Mouse (Mus musculus) embryonic stem cell, embryonic (primary cell): ENCODE data around the gene Dmtf1.

ENCODE experiments used
- CTCF ChIA-PET, 4 experiments: fragments of 300-600 bp in 2 of 4; fragments of 350-600 bp in 2 of 4; sonication (Branson Sonifier 250); formaldehyde crosslinking; loops; one replicate each; lab custom pipeline; 2022; ENCODE audit warnings: inconsistent platforms in 2 of 4; lab: Charles Lee
- POLR2A ChIA-PET, 4 experiments: fragments of 300-600 bp in 2 of 4; fragments of 350-600 bp in 2 of 4; sonication (Branson Sonifier 250); formaldehyde crosslinking; loops; one replicate each; lab custom pipeline; 2022; ENCODE audit warnings: antibody characterized with exemption in 4 of 4, inconsistent platforms in 1 of 4; lab: Charles Lee

Gene Dmtf1

DNA sequence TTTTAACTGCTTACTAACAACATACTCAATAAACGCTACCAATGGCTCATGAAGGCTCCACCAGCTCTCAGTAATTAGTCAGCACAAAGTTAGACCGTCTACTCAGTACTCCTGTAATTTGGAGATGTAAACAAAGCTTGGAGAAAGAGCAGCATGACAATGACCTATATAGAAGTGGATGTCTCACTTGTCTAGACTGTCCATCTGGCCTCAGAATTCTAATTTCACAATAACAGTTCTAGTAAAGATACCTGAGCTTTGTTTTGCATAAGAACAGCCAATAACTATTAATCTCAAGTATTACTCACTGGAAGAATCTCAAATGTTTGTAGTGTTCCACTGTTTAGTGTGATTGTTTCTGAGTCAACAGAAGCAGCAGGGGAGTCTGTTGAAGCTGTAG, 37.4 kb downstream of the Dmtf1 start:
- ChIA-PET CTCF (interaction anchor here in 3 of 4 experiments (1.1 to 1.4 kb wide), 3 partner anchors 12 to 13 kb away, joined by 3 to 4 read pairs (median 4); no protein-coding TSS in a partner anchor), POLR2A (interaction anchor here in 2 of 4 experiments (0.9 to 1.8 kb wide), 8 partner anchors 9 to 24 kb away, joined by 3 to 9 read pairs (median 3); partner anchors contain the start of gene Tmem243 (in 1 of the 2))

- POLR2A ChIA-PET: interaction anchor here in 3 of 4 experiments (0.7 to 2.0 kb wide), 6 partner anchors 9 to 49 kb away, joined by 3 to 6 read pairs (median 4); partner anchors contain the start of gene Tmem243 (in 2 of the 3)
Observed at GRCm38 (mm10) chr5:9114162-9114561, 47.4 kb downstream of the Dmtf1 start.

DNA sequence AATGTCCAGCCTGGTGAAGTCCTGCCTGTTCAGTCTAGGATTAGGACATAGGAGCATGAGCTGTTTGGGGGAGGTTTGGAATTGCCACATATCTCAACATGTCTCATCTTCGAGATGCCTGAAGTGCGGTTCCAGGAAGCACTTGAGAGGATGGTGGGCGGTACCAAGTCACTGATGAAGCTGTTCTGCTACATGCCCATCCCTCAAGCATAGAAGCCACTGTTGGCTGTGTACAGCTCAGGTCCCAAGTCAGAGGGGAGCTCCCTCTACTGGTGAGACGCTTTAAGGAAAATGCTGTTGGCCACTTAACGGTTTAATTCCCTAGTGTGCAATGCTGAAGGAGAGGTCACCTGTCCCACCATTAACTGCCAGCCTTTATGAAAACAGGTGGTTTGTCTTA, 49.8 kb downstream of the Dmtf1 start:
- ChIA-PET POLR2A (interaction anchor here in 3 of 4 experiments (0.7 to 2.8 kb wide), 13 partner anchors 9 to 172 kb away, joined by 3 to 20 read pairs (median 6); partner anchors contain the start of genes Tmem243 (in 3 of the 3) and Dmtf1 (in 1 of the 3)), CTCF (interaction anchor here (0.5 to 1.7 kb wide), 28 partner anchors 8 to 624 kb away, joined by 3 to 21 read pairs (median 3); partner anchors contain the start of genes Tmem243 (in 3 of the 4) and Abcb4 (in 1 of the 4))

More at GRCm38 (mm10) chr5:9114162-9114561, 47.4 kb downstream of the Dmtf1 start:
- CTCF ChIA-PET: interaction anchor here in 1 of 4 experiments (1.1 kb wide), 1 partner anchor 14 kb away, joined by 3 read pairs; the partner anchor contains the start of gene Tmem243

DNA sequence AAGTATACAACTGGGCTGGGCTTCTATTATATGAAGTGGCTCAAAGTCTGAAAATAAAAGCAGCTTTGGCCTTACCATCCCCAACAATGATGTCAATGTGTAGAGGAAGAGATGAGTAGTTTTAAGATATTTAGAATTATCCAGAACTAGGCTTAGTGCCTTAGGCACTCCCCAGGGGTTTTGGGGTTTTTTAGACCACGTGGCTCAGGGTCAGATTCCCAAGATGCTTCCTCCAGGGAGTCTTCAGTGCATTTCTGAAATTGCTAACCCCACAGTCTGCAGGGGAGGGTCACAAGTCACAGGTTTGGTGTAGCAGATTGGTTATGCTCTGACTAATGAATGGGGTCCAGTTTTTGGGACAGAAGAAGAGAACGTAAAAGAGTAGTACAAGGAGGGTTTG, 50.3 kb downstream of the Dmtf1 start:
- ChIA-PET POLR2A (interaction anchor here in 3 of 4 experiments (0.7 to 2.8 kb wide), 11 partner anchors 8 to 171 kb away, joined by 3 to 20 read pairs (median 6); partner anchors contain the start of genes Tmem243 (in 3 of the 3) and Dmtf1 (in 1 of the 3)), CTCF (interaction anchor here (0.5 to 1.7 kb wide), 26 partner anchors 8 to 623 kb away, joined by 3 to 21 read pairs (median 3); partner anchors contain the start of genes Tmem243 (in 3 of the 4) and Abcb4 (in 1 of the 4))

GRCm38 (mm10) chr5:9109582-9109981, 52.0 kb downstream of the Dmtf1 start:
- CTCF ChIA-PET: no interaction called here
- POLR2A ChIA-PET: interaction anchor here in 1 of 4 experiments (1.2 kb wide), 1 partner anchor 9 kb away, joined by 3 read pairs; the partner anchor contains the start of gene Tmem243

- ChIA-PET POLR2A (interaction anchor here in 1 of 4 experiments (0.5 to 1.2 kb wide), 2 partner anchors 8 to 135 kb away, joined by 3 read pairs; partner anchors contain the start of gene Tmem243), CTCF (interaction anchor here in 1 of 4 experiments (0.7 kb wide), 1 partner anchor 8 kb away, joined by 3 read pairs; the partner anchor contains the start of gene Tmem243)
Observed at GRCm38 (mm10) chr5:9108490-9108889, 53.1 kb downstream of the Dmtf1 start.

- ChIA-PET POLR2A (interaction anchor here in 1 of 4 experiments (1.1 kb wide), 1 partner anchor 173 kb away, joined by 3 read pairs; no protein-coding TSS in a partner anchor), CTCF (no interaction called here)
Observed at GRCm38 (mm10) chr5:9107296-9108089, 54.1 kb downstream of the Dmtf1 start.

GRCm38 (mm10) chr5:9106806-9107205, 54.8 kb downstream of the Dmtf1 start:
- CTCF ChIA-PET: interaction anchor here in 1 of 4 experiments (0.6 kb wide), 1 partner anchor 1285 kb away, joined by 3 read pairs; no protein-coding TSS in a partner anchor

DNA sequence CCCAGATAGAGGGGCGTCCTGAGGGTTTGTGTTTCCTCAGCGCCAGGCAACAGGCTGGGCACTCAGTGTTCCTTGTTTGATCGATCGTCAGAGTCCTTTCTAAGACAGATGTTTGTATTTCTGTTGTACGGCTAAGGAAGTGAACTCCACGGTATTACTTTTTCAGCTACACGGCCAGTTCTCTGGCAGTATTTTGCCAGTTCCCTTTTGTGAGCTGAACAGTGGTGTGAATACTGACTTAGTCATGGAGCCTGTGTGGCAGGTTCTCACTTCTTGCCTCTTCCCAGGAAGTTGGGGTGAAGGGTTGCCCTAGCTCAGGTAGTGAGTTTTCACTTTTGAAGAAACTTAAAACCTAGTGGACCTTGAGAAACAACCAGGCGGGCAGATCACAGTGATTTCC, 57.6 kb downstream of the Dmtf1 start:
- CTCF ChIA-PET: interaction anchor here in 2 of 4 experiments (1.1 to 1.2 kb wide), 2 partner anchors 8 to 41 kb away, joined by 3 to 5 read pairs; no protein-coding TSS in a partner anchor
- POLR2A ChIA-PET: interaction anchor here in 1 of 4 experiments (0.6 to 4.5 kb wide), 4 partner anchors 8 to 258 kb away, joined by 3 to 19 read pairs (median 6); partner anchors contain the start of gene Dmtf1

More at GRCm38 (mm10) chr5:9106806-9107205, 54.8 kb downstream of the Dmtf1 start:
- POLR2A ChIA-PET: interaction anchor here in 1 of 4 experiments (1.1 kb wide), 1 partner anchor 172 kb away, joined by 3 read pairs; no protein-coding TSS in a partner anchor

DNA sequence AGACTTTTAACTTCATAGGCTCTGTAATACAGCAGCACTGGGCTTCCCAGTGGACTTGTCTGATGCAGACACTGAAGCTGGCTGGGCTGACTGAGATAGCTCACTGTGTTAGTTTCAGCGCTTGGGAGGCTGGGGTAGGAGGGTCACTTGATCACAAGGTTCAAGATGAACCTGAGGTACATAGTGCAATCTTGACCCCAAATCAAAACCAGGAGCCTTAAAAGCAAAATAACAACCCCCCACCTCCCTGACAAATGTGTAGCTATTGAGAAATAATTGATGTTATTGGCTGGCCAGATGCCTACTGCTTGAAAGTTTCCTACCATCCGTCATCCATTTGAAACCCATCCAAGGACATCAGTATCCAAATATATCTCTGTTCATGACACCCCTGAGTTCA, 58.9 kb downstream of the Dmtf1 start:
- POLR2A ChIA-PET: interaction anchor here in 2 of 4 experiments (0.7 to 4.5 kb wide), 8 partner anchors 9 to 106 kb away, joined by 3 to 19 read pairs (median 4); partner anchors contain the start of genes Dmtf1 (in 2 of the 2) and Crot (in 1 of the 2)
- CTCF ChIA-PET: interaction anchor here in 3 of 4 experiments (1.2 to 3.3 kb wide), 3 partner anchors 9 kb away, joined by 5 to 21 read pairs (median 7); no protein-coding TSS in a partner anchor

GRCm38 (mm10) chr5:9100849-9101801, 60.5 kb downstream of the Dmtf1 start:
- CTCF ChIA-PET: interaction anchor here in 3 of 4 experiments (0.6 to 3.3 kb wide), 7 partner anchors 8 to 208 kb away, joined by 3 to 21 read pairs (median 7); partner anchors contain the start of gene Abcb4 (in 1 of the 3)

GRCm38 (mm10) chr5:9100207-9100848, 61.2 kb downstream of the Dmtf1 start, which contains the start of gene Tmem243:
Gene Tmem243, plus strand, starts transcription at chr5:9100668.
- POLR2A ChIA-PET: interaction anchor here (0.6 to 4.5 kb wide), 52 partner anchors 8 to 747 kb away, joined by 3 to 20 read pairs (median 4); partner anchors contain the start of genes Dmtf1 (in 3 of the 4), Crot (in 2 of the 4), 9330182L06Rik (in 1 of the 4) and Adam22 (in 1 of the 4)
- CTCF ChIA-PET: interaction anchor here in 3 of 4 experiments (0.9 to 3.3 kb wide), 6 partner anchors 9 to 207 kb away, joined by 3 to 21 read pairs (median 4); partner anchors contain the start of gene Abcb4 (in 1 of the 3)

More at GRCm38 (mm10) chr5:9100849-9101801, 60.5 kb downstream of the Dmtf1 start:
- POLR2A ChIA-PET: interaction anchor here (0.6 to 4.5 kb wide), 54 partner anchors 8 to 733 kb away, joined by 3 to 20 read pairs (median 4); partner anchors contain the start of genes Dmtf1 (in 3 of the 4), Crot (in 2 of the 4), 9330182L06Rik (in 1 of the 4) and Adam22 (in 1 of the 4)

GRCm38 (mm10) chr5:9093490-9093889, 68.1 kb downstream of the Dmtf1 start:
- ChIA-PET POLR2A (interaction anchor here in 1 of 4 experiments (1.0 kb wide), 1 partner anchor 18 kb away, joined by 3 read pairs; no protein-coding TSS in a partner anchor), CTCF (no interaction called here)

- ChIA-PET CTCF (no interaction called here), POLR2A (interaction anchor here in 1 of 4 experiments (0.5 to 2.0 kb wide), 2 partner anchors 8 to 29 kb away, joined by 3 to 6 read pairs; partner anchors contain the start of gene Tmem243)
Observed at GRCm38 (mm10) chr5:9092716-9093115, 68.9 kb downstream of the Dmtf1 start.

DNA sequence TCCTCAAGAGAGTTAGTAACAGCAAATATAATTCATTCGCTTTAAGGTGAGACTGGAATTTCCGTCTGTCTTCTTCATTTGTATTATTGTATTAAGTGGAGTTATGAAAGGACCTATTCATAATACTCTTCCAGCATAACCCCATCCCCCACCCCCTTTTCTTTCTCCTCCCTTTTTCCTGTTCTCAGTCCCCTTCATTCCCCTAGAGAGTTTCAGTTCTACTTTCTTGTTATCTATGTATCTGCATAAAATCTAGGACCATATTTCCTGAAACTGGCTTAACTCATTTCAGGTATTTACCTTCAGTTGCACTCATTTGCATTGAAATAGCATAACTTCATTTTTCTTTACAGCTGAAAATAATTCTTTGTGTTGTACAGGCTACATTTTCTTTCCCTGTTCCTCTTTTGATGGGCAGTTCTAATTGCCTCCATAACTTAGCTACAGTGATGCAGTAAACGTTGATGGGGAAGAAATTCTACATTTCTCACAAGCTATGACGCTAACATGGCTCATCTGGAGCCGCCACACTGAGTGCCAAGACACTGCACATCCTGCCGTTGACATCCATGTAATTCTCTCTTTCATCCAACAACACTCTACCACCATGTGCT, 71.0 kb downstream of the Dmtf1 start:
- POLR2A ChIA-PET: interaction anchor here in 2 of 4 experiments (0.6 to 0.9 kb wide), 3 partner anchors 11 to 176 kb away, joined by 3 to 4 read pairs (median 3); no protein-coding TSS in a partner anchor
- CTCF ChIA-PET: interaction anchor here in 1 of 4 experiments (1.5 kb wide), 1 partner anchor 176 kb away, joined by 3 read pairs; the partner anchor contains the start of gene 9330182L06Rik
